Mouse (Mus musculus) E14TG2a.4 (cell line): Measurements from ENCODE around the gene Extl2.

Experiments
- CTCF ChIP-seq: conservative IDR thresholded peaks from 2 replicates; pipeline ENCODE4 v1.5.1; 2014; ENCODE audit warnings: low read length
- POU5F1 ChIP-seq: IDR thresholded peaks from 2 replicates; pipeline ENCODE4 v1.6.1; 2014; ENCODE audit warnings: low read length, borderline replicate concordance

DNA sequence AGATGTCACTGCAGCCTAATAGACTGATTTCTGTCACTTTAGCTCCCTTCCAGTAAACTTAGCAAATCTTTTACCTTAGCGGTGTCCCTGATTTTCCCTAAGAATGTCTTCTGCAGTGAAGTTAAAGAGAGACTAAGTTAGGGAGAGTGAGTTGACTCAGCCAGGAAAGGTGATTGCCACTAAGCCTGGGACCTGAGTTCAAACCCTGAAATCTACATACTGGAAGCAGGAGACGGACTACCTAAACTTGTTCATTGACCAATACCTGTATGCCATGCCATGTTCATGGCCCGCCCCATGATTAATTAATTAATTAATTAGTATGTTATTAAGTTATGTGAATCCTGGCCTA lies 26.6 kb downstream of the Extl2 start:
- no peak; the same call in 1 of the 2 replicates for TF ChIP-seq CTCF
- TF ChIP-seq POU5F1, result no peak
